Mouse (Mus musculus) testis, adult 2 months (tissue): Measurements from ENCODE around the gene Cpsf4l.

Source experiments
- CTCF ChIP-seq: fragments of 200-500 bp; IDR thresholded peaks from 2 replicates; pipeline ENCODE4 v1.5.1; 2012; ENCODE audit warnings: low read depth, mild to moderate bottlenecking, inconsistent platforms, low read length, moderate library complexity; ENCODE audit not compliant: control insufficient read depth, insufficient read depth, insufficient replicate concordance
- POLR2A ChIP-seq: fragments of 200-500 bp; IDR thresholded peaks from 2 replicates; pipeline ENCODE4 v1.6.1; 2012; ENCODE audit warnings: low read depth, mild to moderate bottlenecking, inconsistent platforms, low read length, moderate library complexity; ENCODE audit not compliant: control insufficient read depth

- TF ChIP-seq POLR2A (no peak), CTCF (no peak)
Observed at GRCm38 (mm10) chr11:113651206-113651906, 58.5 kb downstream of the Cpsf4l start.
